Mouse (Mus musculus) heart, embryonic 12.5 days (tissue): Measurements from ENCODE around the gene Klhl8. TPM values are rescaled to one million over a fixed set of nuclear protein-coding genes. Genes with fewer than 3 reads are reported as not detected.

Experiments
- ATAC-seq: fragments of 200-750 bp; cut with Nextera tagmentation; 2 replicates; pipeline ENCODE4 v1.8.0; 2017; ENCODE audit warnings: moderate TSS enrichment, moderate library complexity; ENCODE audit not compliant: insufficient number of reproducible peaks, low FRiP score
- H3K27ac ChIP-seq: fragments of 300-500 bp; sonication (generic); 2 replicates; pipeline ENCODE4 v1.5.1; 2016; ENCODE audit warnings: mild to moderate bottlenecking, moderate library complexity; ENCODE audit not compliant: poor library complexity, severe bottlenecking
- H3K27me3 ChIP-seq: fragments of 300-500 bp; sonication (generic); replicated peaks from 2 replicates; pipeline ENCODE4 v1.6.1; 2016; ENCODE audit warnings: mild to moderate bottlenecking, moderate library complexity
- H3K36me3 ChIP-seq: fragments of 300-500 bp; sonication (generic); 2 replicates; pipeline ENCODE4 v1.6.1; 2016; ENCODE audit warnings: mild to moderate bottlenecking, moderate library complexity
- H3K4me1 ChIP-seq: fragments of 300-500 bp; sonication (generic); replicated peaks from 2 replicates; pipeline ENCODE4 v1.6.1; 2016; ENCODE audit warnings: mild to moderate bottlenecking
- H3K4me2 ChIP-seq: fragments of 300-500 bp; sonication (generic); 2 replicates; pipeline ENCODE4 v1.6.1; 2016; ENCODE audit warnings: mild to moderate bottlenecking, moderate library complexity
- H3K4me3 ChIP-seq: fragments of 300-500 bp; sonication (generic); 2 replicates; pipeline ENCODE4 v1.5.1; 2016; ENCODE audit warnings: mild to moderate bottlenecking
- H3K9ac ChIP-seq: fragments of 300-500 bp; sonication (generic); 2 replicates; pipeline ENCODE4 v1.6.1; 2016; ENCODE audit warnings: mild to moderate bottlenecking, moderate library complexity
- H3K9me3 ChIP-seq: fragments of 300-500 bp; sonication (generic); replicated peaks from 2 replicates; pipeline ENCODE4 v1.6.1; 2016; ENCODE audit warnings: mild to moderate bottlenecking, moderate library complexity
- WGBS: fragments of 180-500 bp; shearing (Covaris S2); methylation state at CpG from one replicate; pipeline ENCODE4 v1.1.7; 2016; 5-methylcytosine and 5-hydroxymethylcytosine counted together
- polyA plus RNA-seq: library from polyadenylated mRNA; unstranded; fragments of >200 nt; fragmentation: Nextera tagmentation; extraction: Ambion mirVana; gene quantifications from 2 replicates; pipeline ENCODE4 v1.2.1, GENCODE M21; 2016

Klhl8 gene
- polyA plus RNA-seq, 1 experiment from 2014 or later: 11.3 TPM

DNA sequence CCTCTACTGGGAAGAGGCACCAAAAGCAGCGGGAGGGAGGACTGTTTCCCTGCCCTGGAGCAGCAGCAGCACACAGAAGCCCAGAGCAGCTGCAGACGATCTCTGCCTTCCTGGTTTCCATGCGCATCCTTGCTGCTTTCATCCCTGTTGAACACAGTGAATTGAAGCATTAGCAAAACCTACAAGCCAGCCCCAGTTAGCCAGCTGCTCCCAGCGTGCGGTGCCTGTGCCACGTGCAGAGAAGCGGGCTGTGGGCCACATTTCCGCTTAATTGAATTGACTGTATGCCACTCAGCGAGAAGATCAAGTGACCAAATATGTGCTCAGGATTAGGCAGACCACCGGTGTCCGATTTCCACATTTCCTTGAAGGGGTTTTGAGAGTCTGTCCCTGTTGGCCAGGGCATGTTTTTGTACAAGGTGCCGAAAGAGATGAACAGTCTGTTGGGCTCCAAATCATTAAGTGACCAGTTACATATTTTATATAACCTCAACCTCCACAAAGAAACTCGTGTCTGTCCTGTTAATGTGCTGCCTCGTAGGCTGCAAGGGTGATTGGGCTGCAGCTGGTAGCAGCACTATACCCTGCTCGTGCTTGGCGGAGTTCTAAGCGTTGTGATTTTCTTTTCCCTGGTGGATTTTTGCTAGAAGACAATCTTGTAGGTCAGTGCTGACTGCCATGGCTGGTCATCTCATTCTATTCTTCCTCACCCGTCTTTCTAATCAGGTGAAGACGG, 65.5 kb downstream of the Klhl8 start:
- WGBS: 82% methylated on average over 19 of the region's 19 CpGs
- no peak overlapping the region for H3K27ac ChIP-seq
- H3K4me1 ChIP-seq: peaks cover 3% of the 10 kb centered on the region; the same call in 1 of the 2 replicates
- no peaks in the 10 kb centered on the region for H3K27me3 ChIP-seq
- H3K9me3 ChIP-seq: no peaks in the 10 kb centered on the region
- no peak for ATAC-seq
- no peak overlapping the region for H3K4me3 ChIP-seq
- no peak overlapping the region for H3K9ac ChIP-seq
- no peak overlapping the region for H3K4me2 ChIP-seq
- peaks cover 77% of the 10 kb centered on the region for H3K36me3 ChIP-seq

DNA sequence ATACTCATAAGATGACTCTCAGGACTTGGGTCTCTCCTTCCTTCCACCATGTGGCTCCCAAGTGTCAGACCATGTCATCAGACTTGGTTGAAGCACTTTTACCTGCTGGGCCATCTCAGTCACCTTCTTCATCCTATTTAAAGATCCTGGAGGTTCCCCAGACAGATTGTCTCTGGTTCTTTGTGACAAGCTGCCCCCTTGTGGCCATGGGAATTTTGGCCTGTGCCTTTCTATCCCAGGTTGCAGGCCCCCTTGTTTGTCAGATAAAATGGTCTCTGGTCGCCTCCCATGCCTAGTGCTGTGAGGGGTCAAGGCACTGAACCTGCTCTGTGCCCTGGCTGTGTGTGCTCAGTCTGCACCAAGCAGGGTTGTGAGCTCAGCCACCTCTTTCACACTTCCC, 67.1 kb downstream of the Klhl8 start:
- 34% methylated on average over 1 of the region's 1 CpGs for WGBS
- H3K36me3 ChIP-seq: peaks cover 62% of the 10 kb centered on the region
- no peak for ATAC-seq

DNA sequence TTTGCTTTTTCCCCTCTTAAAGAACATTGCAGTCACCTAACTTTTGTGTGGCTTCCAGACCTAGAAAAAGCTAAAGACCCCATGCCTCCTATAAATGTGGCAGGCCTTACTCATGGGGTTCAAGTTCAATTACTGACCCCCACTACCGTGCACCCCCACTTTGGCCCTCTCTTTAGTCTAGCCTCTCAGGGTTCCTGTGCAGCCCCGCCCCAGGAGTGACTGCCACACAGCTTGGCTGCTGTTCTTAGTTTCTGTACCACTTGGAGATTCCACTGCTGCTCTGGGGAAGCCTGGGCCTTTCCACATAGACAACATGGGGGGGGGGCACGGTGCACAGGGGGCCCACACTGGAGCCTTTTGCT, 71.8 kb downstream of the Klhl8 start:
- H3K4me1 ChIP-seq: peaks cover 41% of the 10 kb centered on the region
- peak overlapping the region; percentile 2; the same call in 1 of the 2 replicates for H3K27ac ChIP-seq
- H3K4me2 ChIP-seq: no peak overlapping the region
- peaks cover 31% of the 10 kb centered on the region for H3K36me3 ChIP-seq
- no peaks in the 10 kb centered on the region for H3K27me3 ChIP-seq
- H3K9ac ChIP-seq: no peak overlapping the region
- ATAC-seq: no peak
- no peak overlapping the region for H3K4me3 ChIP-seq
- WGBS: 64% methylated on average over 3 of the region's 3 CpGs
- no peaks in the 10 kb centered on the region for H3K9me3 ChIP-seq

More for the DNA sequence above, 67.1 kb downstream of the Klhl8 start:
- Histone ChIP-seq H3K9me3 (no peaks in the 10 kb centered on the region), H3K27me3 (no peaks in the 10 kb centered on the region), H3K4me1 (peaks cover 14% of the 10 kb centered on the region), H3K4me3 (no peak overlapping the region), H3K9ac (no peak overlapping the region), H3K27ac (no peak overlapping the region), H3K4me2 (no peak overlapping the region)

DNA sequence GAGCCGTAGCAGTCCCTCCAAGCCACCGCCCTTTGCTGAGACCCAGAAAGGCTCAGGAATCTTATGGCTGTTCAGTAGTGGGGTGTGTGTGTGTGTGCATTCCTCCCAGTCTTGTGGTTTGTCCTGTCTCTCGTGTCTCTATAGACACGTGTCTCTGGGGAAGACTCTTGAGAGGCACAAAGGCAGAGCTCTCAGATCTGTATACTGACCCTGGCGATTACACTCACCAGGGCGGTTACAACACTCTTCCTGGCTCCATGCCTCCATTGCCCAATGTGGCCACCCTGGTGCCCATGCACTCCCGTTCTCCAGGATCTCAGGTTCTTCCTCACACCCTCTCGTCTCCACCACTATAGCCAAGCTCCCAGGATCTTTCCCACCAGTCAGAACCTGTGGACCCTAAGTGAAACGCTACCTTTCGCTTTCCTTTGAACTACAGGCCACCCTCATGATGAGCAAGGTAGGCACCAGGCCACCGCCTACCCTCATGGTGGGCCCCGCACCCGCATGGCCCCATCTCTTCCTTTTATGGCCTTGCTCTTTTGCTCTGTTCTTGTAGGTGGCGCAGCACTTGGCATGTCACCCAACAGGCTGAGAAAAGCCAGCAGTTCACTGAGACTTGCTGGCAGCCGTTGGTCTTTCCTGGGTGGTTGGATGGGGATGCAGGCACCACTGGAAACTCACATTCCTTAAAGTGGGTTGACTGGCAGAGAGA, 72.4 kb downstream of the Klhl8 start:
- 79% methylated on average over 15 of the region's 15 CpGs for WGBS
- Histone ChIP-seq H3K4me3 (no peak overlapping the region), H3K27ac (no peak overlapping the region), H3K4me2 (no peak overlapping the region), H3K27me3 (no peaks in the 10 kb centered on the region), H3K9me3 (no peaks in the 10 kb centered on the region), H3K9ac (no peak overlapping the region), H3K36me3 (peaks cover 36% of the 10 kb centered on the region), H3K4me1 (peaks cover 47% of the 10 kb centered on the region)
- no peak for ATAC-seq

DNA sequence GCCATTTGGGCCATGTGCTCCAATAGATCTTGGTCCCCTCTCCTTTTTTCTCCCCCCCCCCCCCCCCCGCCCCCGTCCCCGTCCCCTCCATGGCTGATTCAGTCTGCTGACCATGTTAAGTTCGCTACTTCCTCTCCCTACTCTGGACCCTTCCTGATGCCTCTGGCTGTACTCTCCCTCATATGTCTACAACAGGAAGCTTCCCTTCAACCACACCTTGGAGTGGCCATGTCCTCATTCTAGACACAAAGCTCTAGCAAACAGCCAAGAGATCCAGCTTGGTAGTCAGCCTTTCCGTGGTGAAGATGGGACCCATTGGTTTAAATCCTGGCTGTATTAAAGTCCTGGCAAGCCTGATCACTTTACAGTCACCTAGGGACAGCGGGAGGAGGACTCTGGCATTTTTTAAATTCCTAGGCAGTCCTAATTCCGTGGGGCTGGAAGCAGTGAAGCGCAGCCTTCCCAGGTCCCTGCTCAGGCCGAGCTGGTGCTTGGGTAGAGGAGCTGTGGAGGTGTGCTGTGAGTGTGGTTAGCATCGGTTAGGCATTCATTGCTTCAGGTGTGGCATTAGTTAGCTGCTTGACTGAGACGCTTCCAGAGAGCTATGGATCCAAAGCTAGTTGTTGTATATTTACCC, 74.8 kb downstream of the Klhl8 start:
- 57% methylated on average over 8 of the region's 11 CpGs for WGBS
- Histone ChIP-seq H3K9me3 (no peaks in the 10 kb centered on the region), H3K4me2 (no peak overlapping the region), H3K27me3 (no peaks in the 10 kb centered on the region), H3K36me3 (peaks cover 18% of the 10 kb centered on the region), H3K9ac (no peak overlapping the region), H3K27ac (no peak overlapping the region), H3K4me1 (peaks cover 53% of the 10 kb centered on the region), H3K4me3 (no peak overlapping the region)
- ATAC-seq: no peak; the same call in 1 of the 2 replicates

DNA sequence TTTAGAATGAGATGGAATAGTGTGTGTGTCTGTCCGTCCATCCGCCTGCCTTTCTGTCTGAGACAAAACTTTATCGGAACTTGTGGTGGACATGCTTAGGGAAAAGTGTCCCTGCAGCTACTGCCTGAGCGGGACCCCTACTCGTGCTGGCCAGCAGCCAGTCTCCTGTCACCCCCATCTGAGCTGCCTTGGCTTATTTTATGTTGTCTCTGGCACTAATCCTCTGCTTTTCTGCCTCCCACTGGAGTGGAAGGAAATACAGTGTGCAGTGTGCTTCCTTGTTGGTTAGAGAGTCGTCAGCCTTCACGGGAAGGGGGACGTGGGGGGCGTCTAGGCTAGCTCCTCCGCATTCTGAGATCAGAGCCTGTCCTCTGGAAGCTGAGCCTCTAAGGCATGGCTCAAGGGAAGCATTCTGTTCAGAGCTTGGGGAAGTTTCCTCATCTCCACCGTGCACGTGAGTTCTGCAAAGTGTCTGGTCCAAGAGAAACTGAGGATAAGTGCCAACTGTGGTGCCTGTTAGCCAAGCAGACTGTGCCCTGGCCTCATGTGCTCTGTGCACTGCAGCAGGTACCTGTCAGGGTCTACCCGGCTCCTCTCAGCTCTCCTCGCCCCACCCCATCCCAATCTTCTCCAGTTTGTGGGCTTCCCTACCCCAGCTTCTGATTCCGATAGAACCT, 75.5 kb downstream of the Klhl8 start:
- Histone ChIP-seq H3K27me3 (no peaks in the 10 kb centered on the region), H3K4me1 (peaks cover 54% of the 10 kb centered on the region), H3K27ac (no peak overlapping the region), H3K9ac (no peak overlapping the region), H3K4me3 (no peak overlapping the region), H3K4me2 (no peak overlapping the region), H3K9me3 (no peaks in the 10 kb centered on the region), H3K36me3 (peaks cover 17% of the 10 kb centered on the region)
- no peak; the same call in 1 of the 2 replicates for ATAC-seq
- 71% methylated on average over 15 of the region's 15 CpGs for WGBS

DNA sequence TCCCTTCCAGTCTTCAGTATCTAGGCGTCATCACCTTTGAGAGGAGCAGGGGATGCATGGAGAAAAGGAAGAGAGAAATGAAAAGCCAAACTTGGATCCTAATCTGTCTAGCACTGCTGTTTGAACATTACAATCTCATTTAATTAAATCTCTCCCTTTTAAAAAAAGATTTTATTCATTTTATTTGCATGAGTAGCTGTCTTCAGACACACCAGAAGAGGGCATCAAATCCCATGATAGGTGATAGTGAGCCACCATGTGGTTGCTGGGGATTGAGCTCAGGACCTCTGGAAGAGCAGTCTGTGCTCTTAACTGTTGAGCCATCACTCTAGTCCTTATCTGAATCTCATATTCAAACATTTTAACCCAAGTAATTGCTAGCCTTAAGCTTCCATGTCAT, 80.2 kb downstream of the Klhl8 start:
- H3K4me3 ChIP-seq: no peak overlapping the region
- peaks cover 28% of the 10 kb centered on the region for H3K36me3 ChIP-seq
- no peak overlapping the region for H3K27ac ChIP-seq
- 0 out of 2 replicates have a peak, but pooled peaks cover 2% of the 10 kb centered on the region for H3K27me3 ChIP-seq
- 96% methylated on average over 1 of the region's 1 CpGs for WGBS
- peaks cover 54% of the 10 kb centered on the region for H3K4me1 ChIP-seq
- no peak overlapping the region for H3K9ac ChIP-seq
- no peaks in the 10 kb centered on the region for H3K9me3 ChIP-seq
- H3K4me2 ChIP-seq: no peak overlapping the region
- no peak for ATAC-seq

DNA sequence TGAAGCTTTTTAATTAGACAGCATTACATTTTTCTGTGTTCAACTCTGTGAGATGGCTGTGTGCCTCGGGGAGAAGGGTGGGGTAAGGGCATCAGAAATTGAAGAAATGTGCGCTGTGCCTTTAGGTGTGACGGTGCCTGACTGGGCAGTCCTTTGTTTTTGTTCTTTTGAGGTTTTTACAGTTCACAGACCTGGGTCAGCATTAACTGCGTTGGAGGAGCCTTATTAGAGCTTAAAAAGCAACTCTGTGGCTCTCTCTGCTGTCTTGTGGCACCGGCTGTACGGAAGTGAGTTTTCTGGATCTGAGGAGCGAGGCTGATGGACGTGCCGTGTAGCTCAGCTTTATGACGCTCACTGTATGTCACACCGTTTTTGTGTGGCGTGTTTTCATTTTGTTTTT, 81.9 kb downstream of the Klhl8 start:
- peak overlapping the region; percentile 87 for H3K27ac ChIP-seq
- 0 out of 2 replicates have a peak overlapping the region, but pooled peaks have one; percentile 3 for H3K4me2 ChIP-seq
- peaks cover 23% of the 10 kb centered on the region for H3K36me3 ChIP-seq
- peaks cover 41% of the 10 kb centered on the region for H3K4me1 ChIP-seq
- no peak overlapping the region for H3K9ac ChIP-seq
- no peak for ATAC-seq
- H3K9me3 ChIP-seq: no peaks in the 10 kb centered on the region
- WGBS: 65% methylated on average over 12 of the region's 12 CpGs
- no peak overlapping the region for H3K4me3 ChIP-seq
- 0 out of 2 replicates have a peak, but pooled peaks cover 3% of the 10 kb centered on the region for H3K27me3 ChIP-seq

DNA sequence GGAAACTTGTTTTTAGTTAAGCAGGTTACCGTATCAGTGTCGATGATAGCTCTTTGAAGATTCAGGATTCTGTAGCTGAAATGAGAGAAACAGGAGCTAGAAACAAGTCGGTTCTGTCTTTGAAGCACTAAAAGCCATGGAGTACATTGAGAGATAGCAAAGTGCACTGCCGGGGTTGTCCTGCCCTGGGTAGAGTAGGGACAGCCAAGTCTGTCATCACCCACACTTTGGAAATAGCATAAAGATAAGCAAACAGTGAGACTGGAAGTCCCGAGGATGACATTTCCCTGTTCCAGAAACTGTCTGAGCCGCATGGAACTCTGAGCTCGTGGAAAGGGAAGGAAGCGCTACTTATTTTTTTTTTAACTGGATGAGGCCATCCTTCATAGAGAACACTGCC, 82.3 kb downstream of the Klhl8 start:
- Histone ChIP-seq H3K27ac (peak overlapping the region; percentile 87), H3K4me1 (peaks cover 37% of the 10 kb centered on the region), H3K4me2 (peak overlapping the region; percentile 63), H3K36me3 (peaks cover 18% of the 10 kb centered on the region), H3K9ac (no peak overlapping the region), H3K9me3 (no peaks in the 10 kb centered on the region), H3K27me3 (0 out of 2 replicates have a peak, but pooled peaks cover 3% of the 10 kb centered on the region), H3K4me3 (no peak overlapping the region; the same call in 1 of the 2 replicates)
- 22% methylated on average over 8 of the region's 8 CpGs for WGBS
- peak; percentile 86 for ATAC-seq

DNA sequence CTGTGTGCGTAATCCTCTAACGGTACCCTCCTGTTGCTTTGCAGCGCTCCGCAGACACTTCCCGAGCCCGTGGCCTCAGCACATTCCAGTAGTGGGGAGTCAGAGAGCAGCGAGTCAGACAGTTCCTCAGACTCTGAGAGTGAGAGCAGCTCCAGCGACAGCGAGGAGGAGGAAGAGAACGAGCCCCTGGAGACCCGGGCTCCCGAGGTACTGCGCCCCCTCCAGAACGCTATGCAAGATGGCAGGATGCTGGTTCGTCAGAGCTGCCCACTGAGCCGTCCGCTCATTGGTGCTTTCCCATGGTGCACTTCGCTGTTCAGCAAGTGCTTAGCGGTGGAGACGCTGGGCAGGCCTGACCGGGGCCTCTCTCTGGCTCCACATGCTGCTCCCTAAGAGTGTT, 82.8 kb downstream of the Klhl8 start:
- Histone ChIP-seq H3K36me3 (peaks cover 14% of the 10 kb centered on the region), H3K4me2 (peak overlapping the region; percentile 63), H3K9me3 (no peaks in the 10 kb centered on the region), H3K4me1 (peaks cover 32% of the 10 kb centered on the region), H3K9ac (peak overlapping the region; percentile 49), H3K4me3 (peak overlapping the region; percentile 27), H3K27ac (peak overlapping the region; percentile 87), H3K27me3 (0 out of 2 replicates have a peak, but pooled peaks cover 3% of the 10 kb centered on the region)
- ATAC-seq: peak; percentile 84
- WGBS: 32% methylated on average over 21 of the region's 21 CpGs
